Mouse (Mus musculus): ENCODE results near the gene Esr2. TPM values are rescaled to one million over a fixed set of nuclear protein-coding genes. Genes with fewer than 3 reads are reported as not detected.
"Not testable (repeated sequence)": the region's sequence is repeated elsewhere in the genome, so short reads cannot be mapped to it uniquely, and the experiment has no call there.

The Esr2 gene
- total RNA-seq (2021), result under 1 TPM in 1 of 2 experiments, not detected in 1; 0.20 TPM
- long read RNA-seq, experiment 1, result 0 reads
- long read RNA-seq, experiment 2, result 0 reads

- DNase-seq (ENCODE audit: low spot score in 2 of 2), result peak in 1 of 2 experiments; percentile 18
These were observed at the start of gene Esr2 for GRCm38 (mm10) chr12:76177000-76177863. TSS of gene Esr2 (minus strand) at chr12:76177259.

GRCm38 (mm10) chr12:76222104-76222503 lies 45.0 kb upstream of the Esr2 start:
- not testable (repeated sequence) for DNase-seq (ENCODE audit: low spot score in 2 of 2)

GRCm38 (mm10) chr12:76216716-76217115 lies 39.7 kb upstream of the Esr2 start:
- DNase-seq (ENCODE audit: low spot score in 2 of 2), result no peak

DNA sequence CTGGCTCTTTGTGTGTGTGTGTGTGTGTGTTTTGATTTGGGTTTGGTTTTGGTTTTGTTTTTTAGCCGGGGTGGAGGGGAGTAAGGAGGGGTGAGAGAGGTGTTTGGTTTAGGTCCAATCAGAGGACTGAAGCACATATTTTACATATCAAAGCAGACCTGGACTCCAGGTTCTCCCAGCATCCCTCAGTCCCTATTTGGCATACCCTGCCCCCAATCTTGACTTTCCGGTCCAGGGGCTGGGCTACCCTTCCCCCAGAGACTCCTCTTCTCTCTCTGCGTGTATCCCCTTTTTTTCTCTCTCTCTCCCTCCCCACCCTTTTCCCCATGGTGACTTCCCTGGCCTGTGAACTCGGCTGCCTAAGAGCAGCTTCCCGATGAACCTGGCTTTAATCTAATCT lies 38.1 kb upstream of the Esr2 start:
- DNase-seq (ENCODE audit: low spot score in 2 of 2), result no peak

GRCm38 (mm10) chr12:76209429-76209974 lies 32.4 kb upstream of the Esr2 start:
- no peak for DNase-seq (ENCODE audit: low spot score in 2 of 2)

DNA sequence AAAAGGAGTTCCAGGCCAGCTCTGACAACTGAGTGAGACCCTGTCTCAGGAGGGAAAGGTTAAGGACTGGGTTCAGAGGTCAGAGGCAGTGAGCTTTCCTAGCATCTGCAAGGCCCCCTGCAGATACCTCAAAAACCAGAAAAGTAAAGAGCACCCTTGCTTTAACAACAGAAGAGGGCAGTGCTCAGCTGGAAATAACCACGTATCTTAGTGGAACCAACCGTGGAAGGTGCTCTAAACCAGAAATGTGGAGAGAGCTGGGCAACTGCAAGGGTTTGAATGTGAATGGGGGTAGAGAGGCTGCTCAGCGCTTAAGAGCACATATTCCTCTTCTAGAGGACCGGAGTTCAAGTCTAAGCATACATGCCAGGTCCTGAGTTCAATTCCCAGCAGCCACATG lies 23.3 kb upstream of the Esr2 start:
- DNase-seq (ENCODE audit: low spot score in 2 of 2), result no peak

DNA sequence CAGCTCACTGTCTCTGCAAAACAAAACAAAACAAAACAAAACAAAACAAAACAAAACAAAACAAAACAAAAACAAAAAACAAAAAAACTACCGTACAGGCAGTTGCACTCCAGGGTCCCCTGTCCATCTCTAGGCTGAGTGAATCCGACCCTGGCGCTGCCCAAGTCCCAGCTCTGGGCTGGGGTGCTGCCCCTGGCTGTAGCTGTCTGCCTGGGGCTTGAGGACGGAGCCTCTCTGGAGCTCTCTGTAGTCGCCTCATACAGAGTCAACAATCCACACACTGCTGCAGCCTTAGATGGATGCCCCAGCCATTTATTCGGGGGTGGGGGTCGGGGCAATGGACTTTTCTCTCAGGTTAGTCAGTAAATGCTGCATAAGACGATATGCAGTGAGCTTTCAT lies 20.0 kb upstream of the Esr2 start:
- no peak for DNase-seq (ENCODE audit: low spot score in 2 of 2)

- peak; percentile 62 to 65 for DNase-seq (ENCODE audit: low spot score in 2 of 2)
These were observed 19.6 kb upstream of the Esr2 start for GRCm38 (mm10) chr12:76196709-76197054.

DNA sequence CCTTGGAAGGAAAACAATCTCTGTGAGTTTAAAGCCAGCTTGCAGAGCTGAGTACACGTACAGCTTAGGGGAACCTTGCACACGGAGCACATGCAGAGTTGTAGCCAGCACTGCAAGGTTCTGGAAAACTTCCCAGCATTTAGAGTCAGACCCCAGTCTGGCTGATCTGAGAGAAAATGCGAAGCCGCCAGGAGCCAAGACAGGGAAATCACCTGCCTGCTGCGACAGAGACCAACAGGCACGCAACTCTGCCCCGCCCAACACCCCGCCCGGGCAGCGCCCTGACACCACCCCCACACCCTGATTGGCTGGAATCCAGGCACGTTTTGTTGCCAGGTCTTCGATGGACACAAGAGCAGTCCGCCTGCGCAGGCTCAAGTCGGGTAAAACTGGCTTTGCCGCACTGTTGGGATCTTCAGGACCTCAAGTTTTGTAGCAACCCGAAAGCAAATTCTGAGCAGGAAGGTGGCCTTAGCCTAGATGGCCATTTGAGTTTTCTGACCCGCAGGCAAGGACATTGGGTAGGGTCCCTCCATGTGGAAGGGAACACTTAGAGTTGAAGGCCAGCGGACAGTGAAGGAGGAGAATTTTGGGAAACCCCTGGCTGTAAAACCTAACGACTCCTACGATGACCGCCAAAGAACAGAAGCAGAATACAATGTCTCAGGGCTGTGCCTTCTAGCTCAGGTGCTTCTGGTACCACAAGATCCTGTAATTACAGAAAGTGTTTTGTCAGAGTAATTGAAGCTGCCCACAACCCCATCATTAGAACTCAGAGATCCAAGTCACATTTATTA lies 19.1 kb upstream of the Esr2 start:
- DNase-seq (ENCODE audit: low spot score in 2 of 2), result peak; percentile 79 to 86

DNA sequence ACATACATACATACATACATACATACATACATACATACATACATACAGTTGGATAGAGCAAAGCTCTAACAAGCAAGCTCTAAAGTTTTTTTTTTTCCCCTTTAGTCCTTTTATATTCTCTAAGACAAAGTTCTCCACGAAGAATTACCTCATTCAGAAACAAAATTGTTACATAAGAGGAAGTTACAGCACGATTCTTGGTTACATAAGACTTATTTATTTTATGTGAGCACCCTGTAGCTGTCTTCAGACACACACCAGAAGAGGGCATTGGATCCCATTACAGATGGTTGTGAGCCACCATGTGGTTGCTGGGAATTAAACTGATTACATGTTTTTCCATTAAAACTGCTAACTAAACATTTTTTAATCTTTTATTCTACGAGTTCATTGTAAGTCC lies 17.5 kb upstream of the Esr2 start:
- DNase-seq (ENCODE audit: low spot score in 2 of 2), result no peak

- no peak for DNase-seq (ENCODE audit: low spot score in 2 of 2)
These were observed 13.9 kb upstream of the Esr2 start for GRCm38 (mm10) chr12:76190940-76191339.

- DNase-seq (ENCODE audit: low spot score in 2 of 2), result no peak
These were observed 10.8 kb upstream of the Esr2 start for GRCm38 (mm10) chr12:76187849-76188248.

DNA sequence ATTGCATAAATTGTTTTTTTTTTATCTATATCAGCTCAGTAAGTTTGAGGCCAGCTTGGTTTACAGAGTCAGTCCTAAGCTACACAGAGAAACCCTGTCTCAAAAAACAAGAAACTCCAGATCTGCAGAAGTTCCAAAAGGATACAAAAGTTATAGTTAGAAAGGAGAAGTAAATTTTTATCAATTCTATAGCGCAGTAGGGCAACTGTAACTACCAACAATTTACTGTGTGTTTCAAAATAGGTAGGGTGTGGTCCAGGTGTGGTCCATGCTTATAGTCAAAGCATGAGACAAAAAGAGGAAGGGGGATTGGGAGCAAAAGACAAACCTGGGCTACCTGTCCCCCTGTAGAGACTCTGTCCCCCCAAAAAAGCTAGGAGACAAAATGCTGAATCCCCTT lies 9.4 kb upstream of the Esr2 start:
- DNase-seq (ENCODE audit: low spot score in 2 of 2), result no peak

DNA sequence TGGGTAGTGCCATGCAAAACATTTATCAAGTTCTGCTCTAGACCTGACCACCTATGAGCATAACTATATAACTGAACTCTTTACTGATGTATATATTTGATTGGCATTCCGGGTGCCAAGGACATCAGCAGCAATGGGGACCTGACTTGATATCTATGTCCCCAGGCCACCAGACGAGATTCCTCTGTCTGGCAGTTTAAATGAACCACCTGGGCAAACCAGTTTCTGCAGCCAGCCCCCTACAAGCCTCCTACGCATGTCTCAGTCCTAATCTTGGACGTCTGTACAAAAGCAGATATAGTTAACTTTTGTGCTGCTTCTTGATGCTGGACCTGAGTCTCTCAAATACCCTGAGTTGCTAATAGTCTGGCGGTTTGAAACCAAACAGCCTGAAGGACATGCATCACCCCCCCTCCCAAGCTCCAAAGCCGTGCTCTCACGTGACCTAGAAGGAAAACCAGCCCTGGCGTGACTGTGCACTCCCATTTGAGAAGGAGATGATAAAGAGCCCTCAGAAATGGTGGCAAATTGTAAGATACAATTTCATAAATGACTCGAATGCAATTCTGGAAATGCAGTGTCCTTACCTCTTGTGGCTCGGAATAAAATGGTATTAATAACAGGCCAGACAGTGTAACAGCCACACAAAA lies 8.2 kb upstream of the Esr2 start:
- no peak for DNase-seq (ENCODE audit: low spot score in 2 of 2)

DNA sequence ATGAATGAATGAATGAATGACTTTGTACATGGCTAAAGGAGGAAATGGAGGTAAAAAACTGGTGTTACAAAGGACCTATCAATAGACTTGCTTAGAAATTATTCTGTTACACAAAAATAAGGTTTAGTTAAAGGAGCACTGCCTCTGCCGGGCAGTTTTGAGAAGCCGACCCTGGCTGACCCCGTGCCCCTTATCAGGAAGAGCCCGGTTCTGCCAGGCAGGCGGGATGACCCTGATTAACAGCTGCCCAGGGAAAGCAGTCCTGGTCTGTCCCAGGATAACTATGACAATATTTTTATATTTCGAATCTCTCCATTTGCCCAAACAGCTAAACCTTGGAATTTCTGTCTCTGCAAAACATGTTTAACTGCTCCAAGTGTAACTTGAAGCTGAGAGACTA lies 7.2 kb upstream of the Esr2 start:
- DNase-seq (ENCODE audit: low spot score in 2 of 2), result no peak

GRCm38 (mm10) chr12:76182831-76183230 lies 5.8 kb upstream of the Esr2 start:
- no peak for DNase-seq (ENCODE audit: low spot score in 2 of 2)

GRCm38 (mm10) chr12:76181471-76181870 lies 4.4 kb upstream of the Esr2 start:
- DNase-seq (ENCODE audit: low spot score in 2 of 2), result no peak

DNA sequence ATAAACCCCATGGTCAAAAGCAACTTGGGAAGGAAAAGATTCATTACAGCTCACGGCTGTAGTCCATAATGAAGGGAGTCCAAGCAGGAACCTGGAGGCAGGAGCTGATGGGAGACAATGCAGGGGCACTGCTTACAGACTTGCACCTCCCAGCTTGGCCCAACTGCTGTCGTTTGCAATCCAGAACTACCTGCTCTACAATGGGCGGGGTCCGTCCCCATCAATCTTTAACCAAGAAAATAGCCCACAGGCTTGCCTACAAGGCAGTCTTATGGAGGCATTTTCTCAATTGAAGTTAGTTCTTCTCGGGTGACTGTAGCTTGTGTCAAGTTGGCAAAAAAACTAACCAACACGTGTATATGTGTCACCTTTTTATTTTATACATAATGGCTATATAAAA lies 3.4 kb upstream of the Esr2 start:
- no peak for DNase-seq (ENCODE audit: low spot score in 2 of 2)

DNA sequence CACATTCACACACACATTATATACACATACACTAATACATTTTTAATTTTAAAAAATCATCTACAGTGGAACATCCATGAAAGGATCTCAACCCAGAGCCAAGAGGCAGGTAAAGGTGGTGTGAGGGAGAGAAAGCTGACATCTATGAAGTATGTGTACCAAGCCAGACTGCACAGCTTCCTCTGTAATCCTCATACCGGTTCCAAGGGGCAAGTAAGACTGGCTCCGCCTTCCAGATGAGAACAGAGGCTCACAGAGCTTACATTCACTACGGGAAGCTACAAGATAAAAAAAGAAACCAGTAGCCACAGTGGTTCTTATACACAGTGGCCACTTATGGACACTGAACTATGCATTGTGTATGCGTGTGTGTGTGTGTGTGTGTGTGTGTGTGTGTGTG lies 2.5 kb upstream of the Esr2 start:
- no peak for DNase-seq (ENCODE audit: low spot score in 2 of 2)

- DNase-seq (ENCODE audit: low spot score in 2 of 2), result no peak
These were observed 2.0 kb upstream of the Esr2 start for GRCm38 (mm10) chr12:76179051-76179450.

DNA sequence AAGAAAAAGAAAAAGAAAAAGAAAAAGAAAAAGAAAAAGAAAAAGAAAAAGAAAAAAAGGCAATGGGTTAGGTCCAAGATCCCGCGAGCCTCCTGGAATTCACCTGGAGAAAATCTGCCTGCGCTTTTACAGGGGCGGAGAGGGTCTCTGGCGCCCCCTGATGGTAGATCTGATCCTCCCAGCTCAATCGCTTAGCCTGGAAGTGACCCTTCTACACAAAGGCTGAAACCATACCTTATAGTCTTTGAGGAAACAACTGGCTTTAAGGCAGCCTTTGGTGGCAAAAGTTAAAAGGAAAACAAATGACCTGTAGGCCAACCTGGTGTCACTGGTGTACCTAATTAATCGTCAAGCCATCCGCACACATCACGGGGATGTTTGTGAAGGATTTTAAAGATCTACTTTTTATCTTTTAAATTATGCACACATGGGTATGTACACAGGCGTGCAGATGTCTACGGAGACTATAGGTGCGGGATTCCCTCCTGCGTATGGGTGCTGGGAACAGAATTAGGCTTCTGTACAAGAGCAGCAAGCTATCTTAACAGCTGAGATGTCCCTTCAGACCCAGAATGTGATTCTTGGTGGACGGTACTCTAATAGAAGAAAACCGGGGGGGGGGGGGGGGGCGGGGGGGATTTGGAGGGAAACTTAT lies 932 bp upstream of the Esr2 start:
- DNase-seq (ENCODE audit: low spot score in 2 of 2), result peak; percentile 68 to 73

All from adrenal gland, adult 18-20 months (tissue).